Mouse (Mus musculus): Measurements from ENCODE around the gene Rnf166.

DNA sequence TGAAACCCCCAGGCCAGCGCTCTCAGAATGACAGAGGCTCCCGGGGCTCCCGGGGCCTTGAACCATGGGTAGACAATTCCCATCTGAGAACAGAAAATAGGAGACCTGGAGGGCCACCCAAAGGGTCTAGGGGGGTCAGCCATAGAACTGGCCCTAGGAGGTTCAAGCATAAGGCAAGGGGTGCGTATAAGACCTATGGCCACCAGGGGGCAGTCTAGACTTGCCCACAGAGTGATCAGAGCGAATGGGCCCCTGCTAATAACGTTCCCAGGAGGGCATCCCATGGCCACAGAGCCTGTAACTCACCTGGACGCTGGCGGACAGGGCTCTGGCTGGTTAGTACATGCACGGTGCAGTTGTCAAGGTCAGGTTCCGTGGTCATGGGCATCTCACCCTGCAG lies 25.0 kb upstream of the Rnf166 start:
- no peak for TF ChIP-seq POLR2A (IDR thresholded peaks at IDR 0.05; ENCODE audit: insufficient read depth, low read length)
- peak; percentile 95 for TF ChIP-seq CTCF (IDR thresholded peaks at IDR 0.05; ENCODE audit: low read depth, low read length)
